In genomic region chr12:80115142-80115862, GRCm38 (mm10) we compare ENCODE assay signal across 8 mouse cellular contexts. TPM values are rescaled to one million over a fixed set of nuclear protein-coding genes. Genes with fewer than 3 reads are reported as not detected.
A peak's percentile ranks its signal among the peaks of the same experiment; 100 is the strongest.
DNase-seq lines count a peak whose midpoint lies in the region; ATAC-seq and TF ChIP-seq lines count a peak whose summit lies in the region.

No protein-coding gene starts in this region.

- in situ Hi-C loops in CH12.LX (cut with MboI; ENCODE audit: low pct_ligation_motif_present, low pct_unique_long_range_greater_than_20kb, low sequenced_read_pairs): loop anchor here (10.0 to 25.0 kb wide), 2 partner anchors 278 to 511 kb away; no protein-coding TSS in a partner anchor

- H3K79me2 ChIP-seq in CH12.LX (replicated peaks; ENCODE audit: control insufficient read depth, extremely low read depth, insufficient read depth, poor library complexity, severe bottlenecking): peaks cover 48% of the 10 kb centered on the region

- ATAC-seq in forebrain, embryonic 11.5 days (replicated peaks; ENCODE audit: low FRiP score): peak; percentile 50
- ATAC-seq in heart, embryonic 16.5 days (replicated peaks; ENCODE audit: extremely low read depth, insufficient read depth, low FRiP score): peak; percentile 50
- peak; percentile 33; the same call in 1 of the 2 replicates for ATAC-seq in lung, embryonic 15.5 days (ENCODE audit: borderline replicate concordance, extremely low read depth, low FRiP score, low TSS enrichment)

- under 1% methylated on average over 71 of the region's 71 CpGs for WGBS in forebrain, embryonic 11.5 days
- under 1% methylated on average over 61 of the region's 71 CpGs for WGBS in heart, embryonic 16.5 days
- under 1% methylated on average over 71 of the region's 71 CpGs for WGBS in lung, embryonic 15.5 days
- WGBS in olfactory bulb, adult 2 months: under 1% methylated on average over 71 of the region's 71 CpGs

- H3K27ac ChIP-seq in CH12.LX (ENCODE audit: insufficient read depth, low read depth): peak overlapping the region; percentile 81
- peak overlapping the region; percentile 98 for H3K27ac ChIP-seq in forebrain, embryonic 11.5 days (ENCODE audit: low read depth, low read length)
- H3K27ac ChIP-seq in heart, embryonic 16.5 days (ENCODE audit: low read length): peak overlapping the region; percentile 100
- peak overlapping the region; percentile 99 for H3K27ac ChIP-seq in lung, embryonic 15.5 days
- H3K27ac ChIP-seq in olfactory bulb, adult 2 months (ENCODE audit: insufficient read depth, low read depth, low read length): peak overlapping the region; percentile 83

- no peak for TF ChIP-seq CTCF in CH12.LX (conservative IDR thresholded peaks at IDR 0.05 in 1 of 2, IDR thresholded peaks at IDR 0.05 in 1 of 2; ENCODE audit: low read depth in 2 of 2, low read length in 2 of 2)
- no peak for TF ChIP-seq CTCF in brain, embryonic 14.5 days (IDR thresholded peaks at IDR 0.05; ENCODE audit: borderline replicate concordance, extremely low read depth, insufficient read depth, insufficient read length)
- TF ChIP-seq CTCF in olfactory bulb, adult 2 months (IDR thresholded peaks at IDR 0.05; ENCODE audit: insufficient read depth, low read depth, low read length): no peak

- peaks cover 13 to 36% of the 10 kb centered on the region in 2 experiments for H3K36me3 ChIP-seq in CH12.LX (replicated peaks in 1 of 2; ENCODE audit: control insufficient read depth in 1 of 2, insufficient read depth in 1 of 2, low read length in 1 of 2)
- no peaks in the 10 kb centered on the region; the same call in 1 of the 2 replicates for H3K36me3 ChIP-seq in forebrain, embryonic 11.5 days (ENCODE audit: control insufficient read depth, insufficient read depth, low read length)
- H3K36me3 ChIP-seq in heart, embryonic 16.5 days (ENCODE audit: control insufficient read depth, insufficient read depth): peaks cover 7% of the 10 kb centered on the region
- H3K36me3 ChIP-seq in lung, embryonic 15.5 days: peaks cover 9% of the 10 kb centered on the region

- H3K4me3 ChIP-seq in CH12.LX (replicated peaks in 1 of 3; ENCODE audit: low read depth in 2 of 3, low read length in 2 of 3, poor library complexity in 1 of 3): peak overlapping the region; percentile 69 to 77 (median 70)
- peak overlapping the region; percentile 89 for H3K4me3 ChIP-seq in forebrain, embryonic 11.5 days (ENCODE audit: low read depth, low read length)
- peak overlapping the region; percentile 70 for H3K4me3 ChIP-seq in heart, embryonic 16.5 days (ENCODE audit: low read length)
- peak overlapping the region; percentile 80 for H3K4me3 ChIP-seq in lung, embryonic 15.5 days
- peak overlapping the region; percentile 81 for H3K4me3 ChIP-seq in olfactory bulb, adult 2 months (ENCODE audit: insufficient read depth, low read depth, low read length)

- H3K27me3 ChIP-seq in CH12.LX (replicated peaks): no peaks in the 10 kb centered on the region
- no peaks in the 10 kb centered on the region for H3K27me3 ChIP-seq in forebrain, embryonic 11.5 days (ENCODE audit: control insufficient read depth, insufficient read depth, low read length)
- H3K27me3 ChIP-seq in heart, embryonic 16.5 days (ENCODE audit: control insufficient read depth, insufficient read depth, low read length): no peaks in the 10 kb centered on the region
- no peaks in the 10 kb centered on the region for H3K27me3 ChIP-seq in lung, embryonic 15.5 days

- H3K4me2 ChIP-seq in CH12.LX (ENCODE audit: insufficient read depth, low read depth, poor library complexity, severe bottlenecking): peak overlapping the region; percentile 97
- H3K4me2 ChIP-seq in forebrain, embryonic 11.5 days (ENCODE audit: low read depth, low read length, severe bottlenecking): peak overlapping the region; percentile 98
- H3K4me2 ChIP-seq in heart, embryonic 16.5 days (ENCODE audit: low read depth, low read length): peak overlapping the region; percentile 85
- peak overlapping the region; percentile 88 for H3K4me2 ChIP-seq in lung, embryonic 15.5 days

- peak; percentile 69; the same call in 1 of the 2 replicates for TF ChIP-seq POLR2A in CH12.LX (IDR thresholded peaks at IDR 0.05; ENCODE audit: low read depth, low read length)
- TF ChIP-seq POLR2A in brain, embryonic 14.5 days (IDR thresholded peaks at IDR 0.05; ENCODE audit: borderline replicate concordance, extremely low read depth, insufficient read depth, insufficient read length, poor library complexity, severe bottlenecking): peak; percentile 51
- peak; percentile 47; the same call in 1 of the 2 replicates for TF ChIP-seq POLR2A in olfactory bulb, adult 2 months (IDR thresholded peaks at IDR 0.05; ENCODE audit: insufficient read depth, low read depth, low read length)

- H3K9me3 ChIP-seq in CH12.LX (replicated peaks; ENCODE audit: low read length): peaks cover 7% of the 10 kb centered on the region
- H3K9me3 ChIP-seq in forebrain, embryonic 11.5 days (ENCODE audit: control insufficient read depth, low read length): no peaks in the 10 kb centered on the region
- H3K9me3 ChIP-seq in heart, embryonic 16.5 days (replicated peaks; ENCODE audit: control insufficient read depth, low read length): no peaks in the 10 kb centered on the region
- no peaks in the 10 kb centered on the region for H3K9me3 ChIP-seq in lung, embryonic 15.5 days

- peak; percentile 86 for DNase-seq in CH12.LX (ENCODE audit: extremely low read depth)
- DNase-seq in brain, embryonic 14.5 days (ENCODE audit: low read depth): peak; percentile 95
- peak; percentile 94 for DNase-seq in forebrain, embryonic 11.5 days (ENCODE audit: low spot score)
- peak; percentile 85 to 96 for DNase-seq in kidney, postnatal 25 days
- peak; percentile 90 for DNase-seq in thymus, postnatal 0 days (ENCODE audit: low spot score)

- no peak for TF ChIP-seq EP300 in CH12.LX (IDR thresholded peaks at IDR 0.05; ENCODE audit: low read length)

- peaks cover 7 to 33% of the 10 kb centered on the region in 2 experiments; a peak in 3 of 4 replicates for H3K4me1 ChIP-seq in CH12.LX (ENCODE audit: control insufficient read depth in 1 of 2, insufficient read depth in 2 of 2)
- peaks cover 8% of the 10 kb centered on the region; the same call in 1 of the 2 replicates for H3K4me1 ChIP-seq in forebrain, embryonic 11.5 days (replicated peaks; ENCODE audit: control insufficient read depth, insufficient read depth, low read length)
- H3K4me1 ChIP-seq in heart, embryonic 16.5 days (ENCODE audit: control insufficient read depth, insufficient read depth, low read length): peaks cover 11% of the 10 kb centered on the region
- peaks cover 17% of the 10 kb centered on the region; the same call in 1 of the 2 replicates for H3K4me1 ChIP-seq in lung, embryonic 15.5 days
- H3K4me1 ChIP-seq in olfactory bulb, adult 2 months (ENCODE audit: control insufficient read depth, insufficient read depth, low read length): peaks cover 9% of the 10 kb centered on the region

- no peak for TF ChIP-seq RAD21 in CH12.LX (IDR thresholded peaks at IDR 0.05; ENCODE audit: low read depth, low read length)

- dilution Hi-C loops in CH12.LX (cut with MboI; ENCODE audit: extremely low pct_ligation_motif_present, extremely low pct_unique_long_range_greater_than_20kb, low sequenced_read_pairs): no loop called here

- peak overlapping the region; percentile 94 for H3K9ac ChIP-seq in CH12.LX (ENCODE audit: insufficient read depth, low read depth)
- H3K9ac ChIP-seq in forebrain, embryonic 11.5 days (ENCODE audit: low read length): peak overlapping the region; percentile 85
- H3K9ac ChIP-seq in heart, embryonic 16.5 days (ENCODE audit: low read length): peak overlapping the region; percentile 84
- H3K9ac ChIP-seq in lung, embryonic 15.5 days: peak overlapping the region; percentile 80

TF ChIP-seq in CH12.LX, 34 proteins besides CTCF, POLR2A, EP300 and RAD21:
- TF ChIP-seq ELF1 (IDR thresholded peaks at IDR 0.05; ENCODE audit: low read depth, low read length): no peak
- peak; percentile 90; the same call in 1 of the 2 replicates for TF ChIP-seq UBTF (IDR thresholded peaks at IDR 0.05; ENCODE audit: low read depth, low read length)
- no peak for TF ChIP-seq ETS1 (conservative IDR thresholded peaks at IDR 0.05; ENCODE audit: low read depth, low read length)
- no peak for TF ChIP-seq E2F4 (IDR thresholded peaks at IDR 0.05; ENCODE audit: insufficient replicate concordance, low read depth, low read length)
- TF ChIP-seq MXI1 (IDR thresholded peaks at IDR 0.05; ENCODE audit: low read depth, low read length): no peak
- peak; percentile 52; the same call in 1 of the 2 replicates for TF ChIP-seq TBP (conservative IDR thresholded peaks at IDR 0.05; ENCODE audit: low read depth, low read length)
- TF ChIP-seq JUND (conservative IDR thresholded peaks at IDR 0.05; ENCODE audit: low read depth, low read length): no peak

RNA-seq across cellular contexts. Expression of gene Zfp36l1, which starts 2.5 kb away (rescaled TPM):
- total RNA-seq in CH12.LX (2012; rRNA removed) (42.3 and 50.7 TPM in 2 replicates), CH12.LX (2014; rRNA removed) (26.2 and 32.7 TPM in 2 replicates)
- polyA plus RNA-seq in CH12.LX (2012; ENCODE audit: insufficient read length, low read depth): 175 and 192 TPM in 2 replicates
- polyA plus RNA-seq in brain, embryonic 14.5 days (2012; rRNA removed): 80.2 and 81.0 TPM in 2 replicates
- 164 and 173 TPM in 2 replicates for polyA plus RNA-seq in forebrain, embryonic 11.5 days (2014; fragmentation: Nextera tagmentation; extraction: Ambion mirVana)
- 85.5 and 90.1 TPM in 2 replicates for polyA plus RNA-seq in heart, embryonic 16.5 days (2015; fragmentation: Nextera tagmentation; extraction: Ambion mirVana)
- polyA plus RNA-seq in lung, embryonic 15.5 days (2015; fragmentation: Nextera tagmentation; extraction: Ambion mirVana): 139 and 147 TPM in 2 replicates
- polyA plus RNA-seq in olfactory bulb, adult 2 months (2012; ENCODE audit: insufficient read depth, insufficient read length, low replicate concordance, missing spikeins): not detected in 2 replicates
- 63.4 and 69.7 TPM in 2 replicates for polyA plus RNA-seq in thymus, postnatal 0 days (2015; fragmentation: Nextera tagmentation; extraction: Ambion mirVana)

Comparison
In these comparisons a context has a peak if more than half of its experiments do, and no peak if none do; other contexts are left out.
1. Peak in every context shown above with its lines: DNase-seq, ATAC-seq, H3K4me3 ChIP-seq and H3K27ac ChIP-seq.